Mouse (Mus musculus): ENCODE measurements around the gene Epb41l5. TPM values are rescaled to one million over a fixed set of nuclear protein-coding genes. Genes with fewer than 3 reads are reported as not detected.

The Epb41l5 gene
- polyA plus RNA-seq, 1 experiment from 2014 or later, result 9.8 TPM

DNA sequence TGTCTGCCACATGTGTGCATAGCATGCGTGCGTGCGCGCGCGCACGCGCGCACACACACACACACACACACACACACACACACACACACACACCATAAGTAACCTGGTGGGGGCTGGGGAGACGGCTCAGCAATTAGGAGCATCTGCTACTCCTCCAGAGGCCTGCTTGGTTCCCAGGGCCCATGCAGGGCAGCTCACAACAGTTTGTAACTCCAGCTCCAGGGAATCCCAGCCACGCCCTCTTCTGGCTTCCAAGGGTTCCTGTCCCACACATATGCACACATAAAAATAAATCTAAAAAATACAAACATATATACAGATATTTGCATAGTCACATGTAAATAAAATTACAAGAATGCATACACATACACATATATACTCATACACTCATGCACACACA is 146.1 kb downstream of the Epb41l5 start:
- DNase-seq (ENCODE audit: low spot score), result no peak

DNA sequence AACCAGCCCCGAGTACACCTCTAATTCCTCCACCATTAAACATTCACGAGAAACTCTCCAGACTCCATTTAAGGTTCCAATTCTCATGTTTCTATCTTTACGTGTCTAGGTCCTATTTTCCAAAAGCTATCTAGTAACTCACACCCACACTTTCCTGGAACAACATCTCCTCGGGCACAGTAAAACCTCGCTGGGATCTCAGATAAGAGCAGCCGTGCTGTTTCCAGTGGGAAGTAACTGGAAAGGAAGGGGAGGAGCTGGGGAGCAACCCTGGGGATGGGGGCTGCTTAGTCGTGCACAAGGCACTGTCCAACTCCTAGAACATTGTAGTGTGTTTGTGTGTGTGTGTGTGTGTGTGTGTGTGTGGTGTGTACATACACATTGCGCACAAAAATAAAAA is 146.9 kb downstream of the Epb41l5 start:
- DNase-seq (ENCODE audit: low spot score), result no peak

DNA sequence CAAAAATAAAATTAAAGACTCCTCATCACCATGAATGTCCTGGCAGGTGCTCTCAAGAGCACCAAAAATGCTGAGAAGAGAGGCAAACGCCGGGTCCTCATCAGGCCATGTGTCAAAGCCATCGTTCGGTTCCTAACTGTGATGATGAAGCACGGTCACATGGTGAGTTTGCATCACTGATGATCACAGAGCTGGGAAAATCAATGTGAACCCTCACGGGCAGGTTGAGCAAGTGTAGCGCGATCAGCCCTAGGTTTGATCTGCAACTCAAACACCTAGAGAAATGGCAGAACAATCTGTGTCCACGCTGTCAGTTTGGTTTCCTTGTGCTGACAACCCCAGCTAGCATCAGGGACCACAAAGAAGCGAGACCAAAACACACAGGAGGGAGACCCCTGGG is 149.3 kb downstream of the Epb41l5 start:
- no peak for DNase-seq (ENCODE audit: low spot score)

DNA sequence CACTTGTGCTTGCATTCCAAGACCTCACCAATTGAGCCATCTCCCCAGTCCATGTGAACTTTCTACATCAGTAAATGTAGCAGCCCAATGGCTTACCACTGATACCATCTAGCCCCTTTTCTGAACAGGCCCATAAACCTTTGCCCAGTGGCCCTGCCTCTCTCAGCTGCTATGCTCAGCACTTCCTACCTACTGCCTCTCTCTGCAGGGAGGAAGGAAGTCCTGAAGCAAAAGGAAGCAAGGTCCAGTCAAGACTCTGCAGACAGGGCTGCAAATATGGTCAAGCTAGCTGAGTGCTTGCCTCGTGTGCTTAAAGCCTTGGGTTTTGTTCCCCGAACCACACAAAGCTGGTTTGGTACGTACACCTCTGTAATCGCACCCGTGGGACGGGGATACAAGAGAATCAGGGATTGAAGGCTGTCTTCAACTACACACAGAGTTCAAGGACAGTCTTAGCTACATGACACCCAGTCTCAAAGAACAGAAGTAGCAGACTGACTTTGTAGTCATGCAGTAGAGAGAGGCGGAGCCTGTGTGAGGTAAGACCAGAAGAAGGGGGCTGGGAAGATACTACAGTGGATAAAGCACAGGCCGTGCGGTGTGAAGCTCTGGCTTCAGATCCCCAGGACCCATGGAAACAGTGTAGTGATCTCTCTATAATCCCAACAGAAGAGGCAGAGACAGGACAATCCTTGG is 150.1 kb downstream of the Epb41l5 start:
- DNase-seq (ENCODE audit: low spot score), result no peak

DNA sequence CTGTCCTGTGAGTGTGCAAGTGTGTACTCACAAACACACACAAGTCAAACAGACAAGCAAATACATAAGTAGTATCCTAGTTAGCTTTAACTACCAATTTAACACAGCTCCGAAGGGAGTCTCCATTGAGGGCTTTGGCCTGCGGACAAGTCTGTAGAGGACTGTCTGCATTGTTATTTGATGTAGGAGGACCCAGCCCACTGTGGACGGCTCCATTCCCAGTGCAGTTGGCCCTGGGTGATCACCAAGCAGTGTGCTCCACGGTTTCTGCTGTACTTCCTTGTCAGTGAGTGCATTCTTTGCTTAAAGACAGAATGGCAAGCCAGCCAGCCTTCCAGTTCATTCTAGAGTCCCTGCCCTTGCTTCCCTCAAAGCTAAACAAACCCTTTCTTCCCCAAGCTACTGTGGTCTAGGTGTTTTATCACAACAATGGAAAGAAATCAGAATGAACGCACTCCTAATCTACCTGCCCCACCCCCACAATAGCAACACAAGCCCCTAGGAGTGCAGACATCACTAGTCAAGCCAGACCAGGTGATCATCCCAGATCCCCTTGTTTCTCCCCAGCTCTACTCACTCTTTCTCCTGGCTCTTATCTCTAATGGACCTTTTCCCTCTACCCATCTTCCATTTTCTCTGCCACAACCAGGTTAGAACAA is 151.3 kb downstream of the Epb41l5 start:
- DNase-seq (ENCODE audit: low spot score), result no peak

DNA sequence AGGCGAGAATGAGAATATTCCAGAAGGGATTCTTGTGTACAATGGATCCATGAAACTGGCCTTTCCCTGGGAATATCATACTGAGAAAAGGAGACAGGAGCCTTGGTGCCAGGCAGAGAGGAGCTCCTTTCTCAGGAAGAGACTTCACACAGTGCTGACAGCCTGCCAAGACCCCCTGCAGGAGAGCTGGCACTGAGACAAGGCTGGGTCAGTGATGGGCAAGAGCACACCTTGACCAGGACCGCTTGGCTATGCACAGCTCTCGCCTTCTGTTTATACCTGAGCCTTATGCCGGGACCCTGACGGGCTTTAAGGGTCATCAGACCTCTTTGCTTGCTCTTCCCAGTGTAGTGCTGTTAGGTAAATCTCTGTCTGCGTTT is 153.4 kb downstream of the Epb41l5 start:
- no peak for DNase-seq (ENCODE audit: low spot score)

Other genes starting within 250 kb of the Epb41l5 start
- 0.56 and 0.93 TPM in 2 replicates for gene Inhbb, start 226.8 kb downstream of the Epb41l5 start, polyA plus RNA-seq (2015; fragmentation: Nextera tagmentation; extraction: Ambion mirVana)
- 82.7 and 87.1 TPM in 2 replicates for gene Ralb, start 144.2 kb downstream of the Epb41l5 start, polyA plus RNA-seq (2015; fragmentation: Nextera tagmentation; extraction: Ambion mirVana)
- gene Tmem185b, start 122.8 kb downstream of the Epb41l5 start, polyA plus RNA-seq (2015; fragmentation: Nextera tagmentation; extraction: Ambion mirVana), result 26.8 and 29.2 TPM in 2 replicates
- 4.5 and 4.8 TPM in 2 replicates for gene Ptpn4, start 188.6 kb upstream of the Epb41l5 start, polyA plus RNA-seq (2015; fragmentation: Nextera tagmentation; extraction: Ambion mirVana)